Mouse (Mus musculus): Measurements from ENCODE around the gene Nup107.

Nup107 gene

GRCm38 (mm10) chr10:117701034-117701829 lies 91.3 kb downstream of the Nup107 start:
- DNase-seq (ENCODE audit: low spot score), result peak; percentile 97
